Comparison of ENCODE assay signal across 8 mouse cellular contexts in the genomic region with DNA sequence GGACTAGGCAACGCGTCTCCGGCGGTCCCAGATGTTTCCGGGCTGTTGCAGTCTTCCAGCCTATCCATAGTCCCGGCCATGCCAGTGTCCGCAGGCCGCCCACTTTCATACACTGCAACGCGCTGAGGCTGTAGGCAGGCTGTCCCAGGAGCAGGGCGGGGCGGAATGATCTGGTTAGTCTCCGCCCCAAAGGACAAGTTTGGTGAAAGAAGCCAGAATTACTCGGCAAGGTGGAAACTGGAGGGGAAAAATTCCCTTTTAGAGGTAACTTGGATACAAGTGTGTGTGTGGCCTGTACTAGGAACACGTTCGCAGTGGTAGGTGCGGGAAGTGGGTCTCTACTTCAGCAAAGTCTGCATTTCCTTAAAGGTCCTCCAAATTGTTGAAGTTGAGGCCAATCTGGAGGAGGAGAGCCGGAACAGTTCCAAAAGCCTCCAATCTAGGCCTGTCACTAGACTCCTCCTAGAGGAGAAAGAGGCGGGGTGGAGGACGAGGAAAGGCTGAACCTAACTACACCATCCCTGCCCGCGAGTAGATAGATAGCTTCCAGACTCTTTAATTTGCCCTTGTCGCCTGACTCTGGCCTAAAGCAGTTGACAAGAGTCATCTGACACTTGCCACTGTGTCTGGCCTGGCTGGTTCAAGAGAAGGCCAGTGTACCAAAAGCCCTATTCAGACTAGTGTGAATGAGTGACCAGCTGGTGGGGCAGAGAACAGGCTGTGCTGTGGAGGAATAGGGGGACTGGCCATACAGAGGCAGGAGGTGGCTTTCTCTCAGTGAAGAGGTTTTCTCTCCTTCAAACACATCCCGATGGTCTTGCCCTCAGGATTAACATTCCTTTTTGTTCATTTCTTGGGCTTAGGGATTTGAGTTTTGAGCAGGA. TPM values are rescaled to one million over a fixed set of nuclear protein-coding genes. Genes with fewer than 3 reads are reported as not detected.
A peak's percentile ranks its signal among the peaks of the same experiment; 100 is the strongest.
DNase-seq lines count a peak whose midpoint lies in the region; ATAC-seq and TF ChIP-seq lines count a peak whose summit lies in the region.

A gene (minus strand): TSS at position 107 of the 884 bp plus-strand sequence.

- H3K27me3 ChIP-seq in Patski: no peaks in the 10 kb centered on the region
- peaks cover 12% of the 10 kb centered on the region; the same call in 1 of the 2 replicates for H3K27me3 ChIP-seq in hindbrain, embryonic 14.5 days (ENCODE audit: control insufficient read depth, insufficient read depth, low read length)
- H3K27me3 ChIP-seq in liver, embryonic 11.5 days (replicated peaks; ENCODE audit: control insufficient read depth, insufficient read depth, low read length): no peaks in the 10 kb centered on the region
- H3K27me3 ChIP-seq in midbrain, postnatal 0 days (ENCODE audit: insufficient read depth, low read length): 0 out of 2 replicates have a peak, but pooled peaks cover 4% of the 10 kb centered on the region

- POLR2A ChIA-PET in Patski (lab: Charles Lee): no interaction called here

- no peaks in the 10 kb centered on the region for H3K4me1 ChIP-seq in hindbrain, embryonic 14.5 days (replicated peaks; ENCODE audit: control insufficient read depth, insufficient read depth, low read length)
- H3K4me1 ChIP-seq in liver, embryonic 11.5 days (replicated peaks; ENCODE audit: control insufficient read depth, insufficient read depth, low read length): peaks cover 14% of the 10 kb centered on the region
- no peaks in the 10 kb centered on the region for H3K4me1 ChIP-seq in midbrain, postnatal 0 days (ENCODE audit: insufficient read depth, low read length)

- no peaks in the 10 kb centered on the region for H3K36me3 ChIP-seq in hindbrain, embryonic 14.5 days (replicated peaks; ENCODE audit: control insufficient read depth, insufficient read depth)
- H3K36me3 ChIP-seq in liver, embryonic 11.5 days (ENCODE audit: control insufficient read depth, insufficient read depth, low read length): no peaks in the 10 kb centered on the region
- H3K36me3 ChIP-seq in midbrain, postnatal 0 days (ENCODE audit: insufficient read depth, low read length): no peaks in the 10 kb centered on the region

- no peak for TF ChIP-seq CTCF in Patski (IDR thresholded peaks at IDR 0.05)
- TF ChIP-seq CTCF in midbrain, postnatal 0 days (IDR thresholded peaks at IDR 0.05): no peak

- no peak for DNase-seq in Patski (ENCODE audit: low read depth, low spot score)
- DNase-seq in c-Kit-positive CD71-negative TER-119-negative erythroid progenitor cells, embryonic 14.5 days (ENCODE audit: low read depth): peak; percentile 50
- DNase-seq in gastrocnemius, adult 8-10 months (ENCODE audit: low spot score in 2 of 2): peak; percentile 64 to 70
- DNase-seq in hindbrain, embryonic 14.5 days (ENCODE audit: low spot score): no peak
- DNase-seq in liver, embryonic 11.5 days (ENCODE audit: low spot score): peak; percentile 66
- peak; percentile 17 for DNase-seq in midbrain, postnatal 0 days (ENCODE audit: low spot score)
- DNase-seq in urinary bladder, postnatal 36 days (ENCODE audit: low spot score in 2 of 2): peak; percentile 69 to 84
- no peak for DNase-seq in right cerebral cortex, postnatal 14 days

- 16% methylated on average over 24 of the region's 24 CpGs for WGBS in hindbrain, embryonic 14.5 days
- 13% methylated on average over 24 of the region's 24 CpGs for WGBS in liver, embryonic 11.5 days
- WGBS in midbrain, postnatal 0 days: 17% methylated on average over 24 of the region's 24 CpGs

- H3K27ac ChIP-seq in hindbrain, embryonic 14.5 days: no peak within 1 kb of the TSS
- H3K27ac ChIP-seq in liver, embryonic 11.5 days (ENCODE audit: low read depth, low read length): 0 out of 2 replicates have a peak within 1 kb of the TSS, but pooled peaks have one; percentile 21
- H3K27ac ChIP-seq in midbrain, postnatal 0 days (ENCODE audit: low read depth, low read length): no peak within 1 kb of the TSS

- H3K4me2 ChIP-seq in hindbrain, embryonic 14.5 days (replicated peaks): peak within 1 kb of the TSS; percentile 48
- H3K4me2 ChIP-seq in liver, embryonic 11.5 days: peak within 1 kb of the TSS; percentile 81
- H3K4me2 ChIP-seq in midbrain, postnatal 0 days (ENCODE audit: low read depth, low read length, poor library complexity, severe bottlenecking): peak within 1 kb of the TSS; percentile 40

- no peaks in the 10 kb centered on the region for H3K9me3 ChIP-seq in hindbrain, embryonic 14.5 days (ENCODE audit: control insufficient read depth, low read length)
- no peaks in the 10 kb centered on the region for H3K9me3 ChIP-seq in liver, embryonic 11.5 days (ENCODE audit: control insufficient read depth, low read length)
- no peaks in the 10 kb centered on the region for H3K9me3 ChIP-seq in midbrain, postnatal 0 days (ENCODE audit: low read length)

- peak; percentile 53 for ATAC-seq in Patski
- peak; percentile 51; the same call in 1 of the 2 replicates for ATAC-seq in hindbrain, embryonic 14.5 days (ENCODE audit: low FRiP score)
- ATAC-seq in liver, embryonic 11.5 days (replicated peaks; ENCODE audit: low FRiP score): peak; percentile 84
- ATAC-seq in midbrain, postnatal 0 days (ENCODE audit: low FRiP score): 0 out of 2 replicates have a peak, but pooled peaks have one; percentile 52

- CTCF ChIA-PET in Patski (lab: Charles Lee): interaction anchor here (1.0 kb wide), 1 partner anchor 10 kb away, joined by 3 read pairs; no protein-coding TSS in a partner anchor

- peak within 1 kb of the TSS; percentile 29; the same call in 1 of the 2 replicates for H3K9ac ChIP-seq in hindbrain, embryonic 14.5 days
- H3K9ac ChIP-seq in liver, embryonic 11.5 days (ENCODE audit: low read depth, low read length): peak within 1 kb of the TSS; percentile 45; the same call in 1 of the 2 replicates
- no peak within 1 kb of the TSS for H3K9ac ChIP-seq in midbrain, postnatal 0 days (replicated peaks; ENCODE audit: low read length, poor library complexity, severe bottlenecking)

- peak within 1 kb of the TSS; percentile 23 for H3K4me3 ChIP-seq in hindbrain, embryonic 14.5 days (replicated peaks; ENCODE audit: low read length)
- H3K4me3 ChIP-seq in liver, embryonic 11.5 days (ENCODE audit: low read depth, low read length): peak within 1 kb of the TSS; percentile 52
- peak within 1 kb of the TSS; percentile 0; the same call in 1 of the 2 replicates for H3K4me3 ChIP-seq in midbrain, postnatal 0 days (ENCODE audit: low read depth, low read length)

- in situ Hi-C loops in Patski (cut with MboI; ENCODE audit: low pct_unique_long_range_greater_than_20kb): no loop called here

RNA-seq across cellular contexts. Expression of the gene that starts here (rescaled TPM):
- polyA plus RNA-seq in Patski (2021): 1.1 TPM
- total RNA-seq in gastrocnemius, adult 8-10 months (2022): 1 to 10 TPM; 1.6 to 2.3 (median 1.8) TPM
- 0.08 TPM in 1 of 2 replicates, not detected in the other for polyA plus RNA-seq in hindbrain, embryonic 14.5 days (2014; fragmentation: Nextera tagmentation; extraction: Ambion mirVana)
- polyA plus RNA-seq in liver, embryonic 11.5 days (2014; fragmentation: Nextera tagmentation; extraction: Ambion mirVana): 0.12 TPM in 1 of 2 replicates, not detected in the other
- total RNA-seq in midbrain, postnatal 0 days (2014; rRNA removed): 0.09 and 0.22 TPM in 2 replicates
- 0.14 TPM in 1 of 2 replicates, not detected in the other for polyA plus RNA-seq in midbrain, postnatal 0 days (2015; fragmentation: Nextera tagmentation; extraction: Ambion mirVana)

Comparison
In these comparisons a context has a peak if more than half of its experiments do, and no peak if none do; other contexts are left out.
1. Peak in ATAC-seq, H3K4me3 ChIP-seq, H3K9ac ChIP-seq and H3K4me2 ChIP-seq in hindbrain, embryonic 14.5 days; RNA of the gene not detected or under 1 TPM.
2. Peak in DNase-seq, ATAC-seq, H3K4me3 ChIP-seq, H3K27ac ChIP-seq, H3K9ac ChIP-seq and H3K4me2 ChIP-seq in liver, embryonic 11.5 days; RNA of the gene not detected or under 1 TPM.
3. Peak in DNase-seq, ATAC-seq, H3K4me3 ChIP-seq and H3K4me2 ChIP-seq in midbrain, postnatal 0 days; RNA of the gene not detected or under 1 TPM.
4. DNase-seq: peak in c-Kit-positive CD71-negative TER-119-negative erythroid progenitor cells, embryonic 14.5 days (single experiment), gastrocnemius, adult 8-10 months (2 of 2) and urinary bladder, postnatal 36 days (2 of 2); none in Patski (single experiment), hindbrain, embryonic 14.5 days (single experiment) and right cerebral cortex, postnatal 14 days (single experiment).
5. H3K4me3 ChIP-seq: peak in every context shown above with its lines; median percentile 52 in liver, embryonic 11.5 days; 23 in hindbrain, embryonic 14.5 days; 0 in midbrain, postnatal 0 days.
6. Peak in every context shown above with its lines, with median percentiles within 50 percentile points of each other: ATAC-seq and H3K4me2 ChIP-seq.